Mouse (Mus musculus) forebrain, embryonic 14.5 days (tissue): ENCODE results near the gene Nr2e1. TPM values are rescaled to one million over a fixed set of nuclear protein-coding genes. Genes with fewer than 3 reads are reported as not detected.

ENCODE experiments used
- ATAC-seq: fragments of 200-750 bp; cut with Nextera tagmentation; 2 replicates; pipeline ENCODE4 v1.8.0; 2017; ENCODE audit warnings: mild to moderate bottlenecking, moderate library complexity
- DNase-seq: peaks from one replicate; pipeline ENCODE4 v3.0.0-alpha.2; 2015; ENCODE audit warnings: low spot score
- H3K27ac ChIP-seq: fragments of 300-500 bp; sonication (generic); 2 replicates; pipeline ENCODE4 v1.5.1; 2014; ENCODE audit warnings: low read depth, mild to moderate bottlenecking, control low read depth, low read length, moderate library complexity
- H3K27me3 ChIP-seq: fragments of 300-500 bp; sonication (generic); replicated peaks from 2 replicates; pipeline ENCODE4 v1.6.1; 2014; ENCODE audit warnings: low read length, control low read depth, mixed read lengths; ENCODE audit not compliant: control insufficient read depth, insufficient read depth
- H3K36me3 ChIP-seq: fragments of 300-500 bp; sonication (generic); 2 replicates; pipeline ENCODE4 v1.6.1; 2014; ENCODE audit warnings: low read length, control low read depth; ENCODE audit not compliant: control insufficient read depth, insufficient read depth
- H3K4me1 ChIP-seq: fragments of 300-500 bp; sonication (generic); 2 replicates; pipeline ENCODE4 v1.6.1; 2014; ENCODE audit warnings: antibody characterized with exemption, low read length, control low read depth; ENCODE audit not compliant: control insufficient read depth, insufficient read depth
- H3K4me2 ChIP-seq: fragments of 300-500 bp; sonication (generic); 2 replicates; pipeline ENCODE4 v1.6.1; 2014; ENCODE audit warnings: mild to moderate bottlenecking, control low read depth, low read length
- H3K4me3 ChIP-seq: fragments of 300-500 bp; sonication (generic); 2 replicates; pipeline ENCODE4 v1.5.1; 2014; ENCODE audit warnings: low read depth, low read length, control low read depth
- H3K9ac ChIP-seq: fragments of 300-500 bp; sonication (generic); 2 replicates; pipeline ENCODE4 v1.6.1; 2014; ENCODE audit warnings: mild to moderate bottlenecking, low read length, control low read depth, moderate library complexity
- H3K9me3 ChIP-seq: fragments of 300-500 bp; sonication (generic); replicated peaks from 2 replicates; pipeline ENCODE4 v1.6.1; 2016; ENCODE audit warnings: low read length, control low read depth, mixed read lengths; ENCODE audit not compliant: control insufficient read depth
- WGBS: fragments of 180-500 bp; shearing (Covaris S2); extraction: QIAGEN DNeasy Blood & Tissue Kit; methylation state at CpG from one replicate; pipeline ENCODE4 v1.1.7; 2014; 5-methylcytosine and 5-hydroxymethylcytosine counted together
- polyA plus RNA-seq: library from polyadenylated mRNA; unstranded; fragments of >200 nt; fragmentation: Nextera tagmentation; extraction: Ambion mirVana; gene quantifications from 2 replicates; pipeline ENCODE4 v1.2.1, GENCODE M21; 2014

Nr2e1 gene
- polyA plus RNA-seq, 1 experiment from 2014 or later, result 39.4 TPM

DNA sequence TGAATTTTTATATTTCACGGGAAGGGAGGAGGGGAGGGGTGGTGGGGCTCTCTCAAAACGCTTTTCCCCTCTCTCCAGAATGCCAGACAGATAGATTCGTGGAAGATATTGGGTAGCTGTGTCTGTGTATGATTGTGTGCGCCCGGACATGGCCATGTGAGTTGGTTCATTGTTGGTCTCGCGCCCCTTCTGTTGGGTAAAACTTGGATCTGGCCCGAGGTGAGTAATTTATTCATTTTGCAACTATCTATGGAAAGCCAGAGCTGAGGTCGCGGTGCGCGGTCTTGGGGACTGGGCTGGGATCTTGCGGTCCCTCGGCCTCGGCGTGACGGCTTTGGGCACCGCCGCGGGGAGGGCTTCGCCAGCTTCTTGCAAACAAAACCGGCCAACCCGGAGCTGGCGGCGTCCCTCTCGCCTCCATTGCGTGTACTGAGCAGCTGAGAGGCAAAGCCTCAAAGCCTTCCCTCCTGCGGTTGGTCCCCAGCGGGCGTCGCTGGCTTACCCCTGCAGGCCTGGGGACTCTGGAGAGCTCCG is 537 bp upstream of the Nr2e1 start:
- H3K9ac ChIP-seq, result peak overlapping the region; percentile 90
- peak overlapping the region; percentile 86 for H3K4me2 ChIP-seq
- no peaks in the 10 kb centered on the region for H3K9me3 ChIP-seq
- ATAC-seq (peak; percentile 28), DNase-seq (peak; percentile 50)
- H3K4me1 ChIP-seq, result peaks cover 32% of the 10 kb centered on the region
- H3K27me3 ChIP-seq, result 0 out of 2 replicates have a peak, but pooled peaks cover 4% of the 10 kb centered on the region
- H3K4me3 ChIP-seq, result peak overlapping the region; percentile 68
- no peaks in the 10 kb centered on the region for H3K36me3 ChIP-seq
- peak overlapping the region; percentile 75 for H3K27ac ChIP-seq
- 0% methylated on average over 32 of the region's 32 CpGs for WGBS

DNA sequence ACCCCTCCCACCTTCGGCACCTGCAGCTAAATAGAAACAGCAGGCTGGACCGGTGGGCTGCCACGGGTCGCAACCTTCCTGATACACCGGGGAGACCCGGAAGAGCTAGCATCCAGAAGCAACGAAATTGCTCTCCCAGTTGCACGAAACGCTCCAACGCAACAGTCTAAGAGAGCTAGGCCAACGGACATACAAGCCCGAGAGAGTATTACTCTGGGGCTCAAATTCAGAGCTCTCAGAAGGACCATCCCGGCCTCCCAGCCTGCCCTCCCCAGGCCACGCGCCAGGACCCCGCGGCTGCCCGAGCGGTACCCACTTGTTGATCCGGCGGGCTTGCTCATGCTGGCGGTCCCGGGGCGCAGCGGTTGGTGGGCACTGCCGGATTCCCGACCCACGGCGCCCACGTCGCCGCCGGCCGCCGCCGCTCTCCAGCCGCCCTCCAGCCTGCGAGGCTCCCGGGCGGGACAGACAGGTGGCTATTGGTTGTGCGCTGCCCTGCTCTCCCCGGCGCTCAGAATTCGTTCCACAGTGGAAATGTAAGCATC is 794 bp downstream of the Nr2e1 start:
- no peak for ATAC-seq
- Histone ChIP-seq H3K4me2 (peak overlapping the region; percentile 86), H3K4me3 (peak overlapping the region; percentile 68), H3K27ac (peak overlapping the region; percentile 75), H3K36me3 (no peaks in the 10 kb centered on the region), H3K4me1 (peaks cover 35% of the 10 kb centered on the region), H3K9me3 (no peaks in the 10 kb centered on the region), H3K9ac (peak overlapping the region; percentile 90), H3K27me3 (0 out of 2 replicates have a peak, but pooled peaks cover 4% of the 10 kb centered on the region)
- no peak for DNase-seq
- under 1% methylated on average over 44 of the region's 44 CpGs for WGBS

DNA sequence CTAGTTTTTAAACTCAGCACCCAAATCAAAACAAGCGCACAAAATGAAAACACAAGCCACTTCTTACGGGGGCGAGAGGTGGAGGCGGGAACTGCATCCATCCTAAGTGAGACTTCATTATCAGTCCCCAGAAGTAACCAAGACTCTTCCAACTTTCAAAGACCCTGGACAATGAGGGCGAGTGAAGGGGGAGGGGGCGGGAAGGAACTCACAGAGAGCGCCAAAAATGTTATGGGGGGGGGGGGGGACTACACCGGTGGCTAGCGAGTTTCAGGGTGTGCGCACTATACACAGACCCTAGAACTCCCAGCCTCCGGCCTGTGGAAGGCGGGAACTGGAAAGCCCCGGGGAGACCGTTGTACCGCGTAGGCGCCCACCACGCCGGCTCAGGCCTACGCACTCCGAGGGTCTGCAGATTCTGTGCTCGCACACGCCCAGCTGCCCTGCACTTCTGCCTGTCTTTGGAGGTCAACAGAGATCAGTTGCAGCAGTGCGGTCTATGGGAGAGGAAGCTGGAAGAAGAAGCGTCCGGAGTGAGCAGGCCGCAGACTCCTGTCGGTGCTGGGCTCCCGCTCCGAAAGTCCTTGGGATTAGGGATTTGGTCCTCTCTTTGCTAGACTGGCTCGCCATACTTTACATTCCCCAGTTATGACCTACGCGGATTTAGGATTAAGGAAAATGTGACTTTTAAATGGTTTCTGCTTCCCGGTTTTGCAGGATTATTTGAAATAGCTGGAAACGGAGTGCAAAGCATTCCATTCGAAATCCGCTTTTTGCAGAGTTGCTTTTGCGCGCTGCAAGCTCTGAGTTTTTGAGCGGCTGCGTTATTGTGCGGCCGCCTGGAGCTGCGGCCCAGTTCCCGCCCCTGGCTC is 1.5 kb downstream of the Nr2e1 start:
- peak overlapping the region; percentile 68 for H3K4me3 ChIP-seq
- H3K4me2 ChIP-seq, result peak overlapping the region; percentile 86
- ATAC-seq (no peak; the same call in 1 of the 2 replicates), DNase-seq (peak; percentile 62)
- peak overlapping the region; percentile 90 for H3K9ac ChIP-seq
- H3K4me1 ChIP-seq, result peaks cover 34% of the 10 kb centered on the region
- H3K27me3 ChIP-seq, result 0 out of 2 replicates have a peak, but pooled peaks cover under 1% of the 10 kb centered on the region
- H3K36me3 ChIP-seq, result peaks cover under 1% of the 10 kb centered on the region; the same call in 1 of the 2 replicates
- peak overlapping the region; percentile 75 for H3K27ac ChIP-seq
- under 1% methylated on average over 45 of the region's 45 CpGs for WGBS
- no peaks in the 10 kb centered on the region for H3K9me3 ChIP-seq

DNA sequence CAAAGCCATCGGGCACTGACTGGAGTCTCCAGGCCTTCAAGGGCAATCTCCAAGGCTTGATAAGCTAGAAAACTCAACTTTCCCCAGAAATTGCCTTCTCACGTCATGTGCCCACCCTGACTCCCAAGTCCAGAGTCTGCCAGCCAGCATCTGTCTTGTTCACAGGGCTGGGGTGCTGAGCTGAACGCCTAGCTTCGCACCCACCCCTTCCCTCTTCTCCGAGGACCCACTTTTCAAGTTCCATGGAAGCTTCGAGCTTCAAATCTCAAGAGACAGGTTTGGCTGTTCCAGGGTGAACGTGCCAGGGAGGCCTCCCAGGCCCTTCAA is 2.5 kb downstream of the Nr2e1 start:
- peak overlapping the region; percentile 90 for H3K9ac ChIP-seq
- no peak for ATAC-seq
- H3K4me1 ChIP-seq, result peaks cover 31% of the 10 kb centered on the region
- DNase-seq, result no peak
- H3K36me3 ChIP-seq, result peaks cover 7% of the 10 kb centered on the region; the same call in 1 of the 2 replicates
- H3K27me3 ChIP-seq, result no peaks in the 10 kb centered on the region
- WGBS, result 0% methylated on average over 7 of the region's 7 CpGs
- H3K4me3 ChIP-seq, result peak overlapping the region; percentile 68
- H3K9me3 ChIP-seq, result no peaks in the 10 kb centered on the region
- peak overlapping the region; percentile 86 for H3K4me2 ChIP-seq
- peak overlapping the region; percentile 92; the same call in 1 of the 2 replicates for H3K27ac ChIP-seq

DNA sequence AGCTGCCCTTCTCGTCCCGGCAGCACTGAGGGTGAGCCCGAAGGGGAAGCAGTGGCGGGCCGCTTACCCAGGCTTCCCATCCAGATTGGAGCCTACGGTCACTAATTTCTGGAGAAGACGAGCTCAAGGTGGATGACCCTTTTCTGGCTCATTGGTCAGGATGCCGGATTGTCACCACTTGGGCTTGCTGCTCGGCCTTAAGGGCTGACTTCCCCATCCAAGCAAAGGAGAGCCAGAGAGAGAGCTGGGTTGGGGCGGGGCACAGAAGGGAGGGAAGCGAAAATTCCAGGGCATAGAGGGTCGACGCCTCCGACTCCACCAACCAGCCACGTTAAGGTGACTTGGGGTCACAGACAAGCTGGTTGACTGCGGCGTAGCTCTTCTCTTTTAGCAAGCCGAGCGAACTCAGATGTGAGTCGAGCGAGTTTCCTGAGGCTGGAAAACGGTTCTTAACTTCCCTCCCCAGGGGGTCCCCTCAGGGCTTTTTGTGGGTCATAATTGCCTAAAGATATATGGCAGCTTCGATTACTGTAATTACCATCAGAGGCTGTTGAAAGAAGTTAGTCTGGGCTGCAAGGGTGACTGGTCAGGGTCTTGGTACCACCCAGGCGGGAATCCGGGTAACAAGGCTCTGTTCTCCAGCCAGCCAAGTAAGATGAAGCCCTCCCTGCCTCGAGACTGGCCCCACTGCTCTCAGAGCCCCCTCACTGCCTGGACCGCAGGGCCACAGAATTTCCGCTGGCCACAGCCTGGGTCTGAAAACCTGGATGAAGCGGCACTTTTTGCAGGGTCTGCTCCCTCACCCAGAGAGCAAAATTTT is 3.1 kb downstream of the Nr2e1 start:
- peak overlapping the region; percentile 86 for H3K4me2 ChIP-seq
- H3K4me3 ChIP-seq, result peak overlapping the region; percentile 68
- H3K9ac ChIP-seq, result peak overlapping the region; percentile 90
- no peaks in the 10 kb centered on the region for H3K27me3 ChIP-seq
- peaks cover 11% of the 10 kb centered on the region; the same call in 1 of the 2 replicates for H3K36me3 ChIP-seq
- no peak for DNase-seq
- under 1% methylated on average over 29 of the region's 29 CpGs for WGBS
- H3K4me1 ChIP-seq, result peaks cover 31% of the 10 kb centered on the region
- H3K27ac ChIP-seq, result peak overlapping the region; percentile 92
- no peak for ATAC-seq
- H3K9me3 ChIP-seq, result no peaks in the 10 kb centered on the region

- Histone ChIP-seq H3K4me3 (peak overlapping the region; percentile 68), H3K4me1 (peaks cover 34% of the 10 kb centered on the region), H3K36me3 (peaks cover 11% of the 10 kb centered on the region; the same call in 1 of the 2 replicates), H3K9ac (peak overlapping the region; percentile 90), H3K4me2 (peak overlapping the region; percentile 86), H3K9me3 (no peaks in the 10 kb centered on the region), H3K27ac (peak overlapping the region; percentile 92), H3K27me3 (no peaks in the 10 kb centered on the region)
- ATAC-seq, result no peak
- under 1% methylated on average over 40 of the region's 41 CpGs for WGBS
- DNase-seq, result peak; percentile 64
Observed at GRCm38 (mm10) chr10:42579475-42580130, 3.8 kb downstream of the Nr2e1 start.

GRCm38 (mm10) chr10:42578698-42579474 is 4.5 kb downstream of the Nr2e1 start:
- Histone ChIP-seq H3K9me3 (no peaks in the 10 kb centered on the region), H3K27ac (peak overlapping the region; percentile 92), H3K36me3 (peaks cover 11% of the 10 kb centered on the region; the same call in 1 of the 2 replicates), H3K9ac (peak overlapping the region; percentile 90), H3K4me3 (peak overlapping the region; percentile 68), H3K4me1 (peaks cover 33% of the 10 kb centered on the region), H3K27me3 (no peaks in the 10 kb centered on the region), H3K4me2 (peak overlapping the region; percentile 86)
- no peak; the same call in 1 of the 2 replicates for ATAC-seq
- under 1% methylated on average over 22 of the region's 22 CpGs for WGBS
- DNase-seq, result peak; percentile 62
